Mouse (Mus musculus) small intestine, adult 2 months (tissue): ENCODE results near the gene Tbc1d8. TPM values are rescaled to one million over a fixed set of nuclear protein-coding genes. Genes with fewer than 3 reads are reported as not detected.

Source experiments
- H3K27ac ChIP-seq: fragments of 200-500 bp; 2 replicates; pipeline ENCODE4 v1.5.1; 2012; ENCODE audit warnings: low read depth, low read length, control low read depth, inconsistent platforms; ENCODE audit not compliant: insufficient read depth
- H3K27me3 ChIP-seq: fragments of 200-500 bp; 2 replicates; pipeline ENCODE4 v1.6.1; 2012; ENCODE audit warnings: mild to moderate bottlenecking, moderate library complexity, low read length, inconsistent platforms; ENCODE audit not compliant: control insufficient read depth, insufficient read depth
- H3K36me3 ChIP-seq: fragments of 200-500 bp; 2 replicates; pipeline ENCODE4 v1.6.1; 2012; ENCODE audit warnings: mild to moderate bottlenecking, low read length, control low read depth, inconsistent platforms; ENCODE audit not compliant: control insufficient read depth, insufficient read depth
- H3K4me1 ChIP-seq: fragments of 200-500 bp; 2 replicates; pipeline ENCODE4 v1.6.1; 2012; ENCODE audit warnings: low read length, inconsistent platforms, mixed read lengths; ENCODE audit not compliant: control insufficient read depth, insufficient read depth, insufficient read length
- H3K4me3 ChIP-seq: fragments of 200-500 bp; 2 replicates; pipeline ENCODE4 v1.5.1; 2012; ENCODE audit warnings: low read depth, mild to moderate bottlenecking, control low read depth, inconsistent platforms, low read length, moderate library complexity
- CTCF ChIP-seq: fragments of 200-500 bp; IDR thresholded peaks from 2 replicates; pipeline ENCODE4 v1.5.1; 2012; ENCODE audit warnings: low read depth, mild to moderate bottlenecking, control low read depth, inconsistent platforms, low read length, moderate library complexity, mixed read lengths; ENCODE audit not compliant: insufficient replicate concordance, insufficient read length; ENCODE audit errors: extremely low read depth
- POLR2A ChIP-seq: fragments of 200-500 bp; IDR thresholded peaks from 2 replicates; pipeline ENCODE4 v1.6.1; 2012; ENCODE audit warnings: low read depth, mild to moderate bottlenecking, control low read depth, inconsistent platforms, low read length, moderate library complexity
- WGBS: fragments of 180-500 bp; shearing (Covaris S2); methylation state at CpG from one replicate; pipeline ENCODE4 v1.1.7; 2018; 5-methylcytosine and 5-hydroxymethylcytosine counted together
- polyA plus RNA-seq: library from polyadenylated mRNA; depleted of rRNA; stranded (reverse); fragments of >200 nt; gene quantifications from 2 replicates; pipeline ENCODE4 v1.2.3, GENCODE M21; 2012

The Tbc1d8 gene
- polyA plus RNA-seq, 1 experiment = 13.1 TPM

- peaks cover 10% of the 10 kb centered on the region; the same call in 1 of the 2 replicates for H3K4me1 ChIP-seq
- no peaks in the 10 kb centered on the region for H3K27me3 ChIP-seq
- H3K27ac ChIP-seq = no peak overlapping the region
- peak overlapping the region; percentile 45 for H3K4me3 ChIP-seq
- H3K36me3 ChIP-seq = no peaks in the 10 kb centered on the region; the same call in 1 of the 2 replicates
- TF ChIP-seq POLR2A = peak; percentile 4; the same call in 1 of the 2 replicates
- TF ChIP-seq CTCF = no peak
- WGBS = 4% methylated on average over 10 of the region's 10 CpGs
These were observed 293 bp upstream of the Tbc1d8 start for GRCm38 (mm10) chr1:39478896-39479200.

GRCm38 (mm10) chr1:39477064-39477463 lies 1.5 kb downstream of the Tbc1d8 start:
- no peaks in the 10 kb centered on the region for H3K27me3 ChIP-seq
- H3K4me1 ChIP-seq = peaks cover 10% of the 10 kb centered on the region; the same call in 1 of the 2 replicates
- H3K27ac ChIP-seq = no peak overlapping the region
- peak overlapping the region; percentile 82 for H3K4me3 ChIP-seq
- no peaks in the 10 kb centered on the region; the same call in 1 of the 2 replicates for H3K36me3 ChIP-seq
- TF ChIP-seq CTCF (no peak), POLR2A (no peak)
- 43% methylated on average over 5 of the region's 5 CpGs for WGBS

GRCm38 (mm10) chr1:39476341-39476740 lies 2.2 kb downstream of the Tbc1d8 start:
- Histone ChIP-seq H3K36me3 (no peaks in the 10 kb centered on the region; the same call in 1 of the 2 replicates), H3K27me3 (no peaks in the 10 kb centered on the region), H3K4me3 (no peak overlapping the region), H3K27ac (no peak overlapping the region; the same call in 1 of the 2 replicates), H3K4me1 (peaks cover 10% of the 10 kb centered on the region; the same call in 1 of the 2 replicates)
- WGBS = 16% methylated on average over 1 of the region's 1 CpGs
- TF ChIP-seq POLR2A = no peak
- TF ChIP-seq CTCF = no peak

- 86% methylated on average over 9 of the region's 9 CpGs for WGBS
- no peak overlapping the region for H3K4me3 ChIP-seq
- H3K27me3 ChIP-seq = no peaks in the 10 kb centered on the region
- H3K27ac ChIP-seq = no peak overlapping the region
- no peak for TF ChIP-seq CTCF
- no peak for TF ChIP-seq POLR2A
- H3K36me3 ChIP-seq = no peaks in the 10 kb centered on the region; the same call in 1 of the 2 replicates
- peaks cover 10% of the 10 kb centered on the region; the same call in 1 of the 2 replicates for H3K4me1 ChIP-seq
These were observed 4.0 kb downstream of the Tbc1d8 start for GRCm38 (mm10) chr1:39474516-39474915.

- H3K27me3 ChIP-seq = no peaks in the 10 kb centered on the region
- peaks cover 16% of the 10 kb centered on the region for H3K4me1 ChIP-seq
- WGBS = 68% methylated on average over 9 of the region's 9 CpGs
- no peak overlapping the region for H3K27ac ChIP-seq
- no peak for TF ChIP-seq POLR2A
- no peak for TF ChIP-seq CTCF
- no peak overlapping the region for H3K4me3 ChIP-seq
- H3K36me3 ChIP-seq = no peaks in the 10 kb centered on the region; the same call in 1 of the 2 replicates
These were observed 7.2 kb downstream of the Tbc1d8 start for GRCm38 (mm10) chr1:39471298-39471902.

GRCm38 (mm10) chr1:39468982-39469381 lies 9.6 kb downstream of the Tbc1d8 start:
- WGBS = 18% methylated on average over 7 of the region's 7 CpGs
- H3K36me3 ChIP-seq = no peaks in the 10 kb centered on the region

GRCm38 (mm10) chr1:39466526-39466925 lies 12.0 kb downstream of the Tbc1d8 start:
- no peak overlapping the region for H3K4me3 ChIP-seq
- no peak overlapping the region for H3K27ac ChIP-seq
- H3K4me1 ChIP-seq = peaks cover 15% of the 10 kb centered on the region
- no peaks in the 10 kb centered on the region for H3K36me3 ChIP-seq
- no peak for TF ChIP-seq POLR2A
- TF ChIP-seq CTCF = no peak
- no peaks in the 10 kb centered on the region for H3K27me3 ChIP-seq
- 89% methylated on average over 13 of the region's 13 CpGs for WGBS

More at GRCm38 (mm10) chr1:39468982-39469381, 9.6 kb downstream of the Tbc1d8 start:
- Histone ChIP-seq H3K4me1 (peaks cover 15% of the 10 kb centered on the region), H3K4me3 (no peak overlapping the region), H3K27ac (no peak overlapping the region), H3K27me3 (no peaks in the 10 kb centered on the region)
- no peak for TF ChIP-seq POLR2A

GRCm38 (mm10) chr1:39464760-39465159 lies 13.8 kb downstream of the Tbc1d8 start:
- TF ChIP-seq CTCF = no peak
- TF ChIP-seq POLR2A = no peak

More at GRCm38 (mm10) chr1:39464760-39465159, 13.8 kb downstream of the Tbc1d8 start:
- no peak overlapping the region for H3K4me3 ChIP-seq
- peaks cover 15% of the 10 kb centered on the region for H3K4me1 ChIP-seq
- WGBS = 94% methylated on average over 3 of the region's 3 CpGs
- H3K27me3 ChIP-seq = no peaks in the 10 kb centered on the region
- H3K36me3 ChIP-seq = no peaks in the 10 kb centered on the region
- H3K27ac ChIP-seq = no peak overlapping the region
